Mouse (Mus musculus) c-Kit-positive CD71-negative TER-119-negative erythroid progenitor cells, embryonic 14.5 days (primary cell): ENCODE results near the gene Atp1a4.

Source experiments
- DNase-seq: peaks from one replicate; pipeline ENCODE4 v3.0.0-alpha.2; 2013; ENCODE audit warnings: low read depth

Gene Atp1a4

DNA sequence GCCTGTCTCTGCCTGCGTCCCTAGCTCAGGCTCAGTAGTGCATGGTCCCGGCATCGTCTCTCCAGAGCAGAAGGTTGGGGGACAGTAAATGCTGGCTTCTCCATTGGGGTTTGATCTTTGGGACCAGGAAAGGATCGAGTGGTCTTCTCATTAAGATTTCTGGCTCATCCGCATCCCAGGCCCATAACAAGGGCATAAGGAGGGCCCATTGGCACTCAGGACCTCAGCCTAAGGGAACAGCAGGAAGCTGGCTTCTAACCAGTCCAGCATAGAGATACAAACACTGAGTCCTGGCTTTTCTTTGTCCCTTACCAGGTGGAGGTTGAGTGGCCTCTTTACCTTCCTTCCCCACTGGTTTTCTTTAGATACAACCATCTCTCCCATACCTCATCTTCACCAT is 60.4 kb downstream of the Atp1a4 start:
- no peak for DNase-seq

DNA sequence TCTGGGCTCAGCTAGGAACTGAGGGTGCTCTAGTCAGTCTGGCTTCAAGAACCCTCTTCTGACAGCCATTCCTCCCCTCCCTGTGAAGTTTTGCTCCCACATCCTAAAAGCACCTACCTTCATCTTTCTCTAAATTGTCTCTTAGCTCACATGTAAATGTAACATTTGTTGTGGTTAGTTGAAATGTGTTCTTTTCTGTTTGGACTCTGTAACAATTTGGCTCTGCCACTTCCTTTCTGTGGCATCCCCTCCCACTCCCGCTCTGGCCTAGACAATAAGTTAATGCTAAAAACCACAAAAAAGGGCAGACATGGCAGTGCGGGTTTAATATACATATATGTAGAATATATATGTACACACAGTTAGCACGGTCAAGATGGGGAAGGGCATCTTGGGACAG is 61.1 kb downstream of the Atp1a4 start:
- no peak for DNase-seq

DNA sequence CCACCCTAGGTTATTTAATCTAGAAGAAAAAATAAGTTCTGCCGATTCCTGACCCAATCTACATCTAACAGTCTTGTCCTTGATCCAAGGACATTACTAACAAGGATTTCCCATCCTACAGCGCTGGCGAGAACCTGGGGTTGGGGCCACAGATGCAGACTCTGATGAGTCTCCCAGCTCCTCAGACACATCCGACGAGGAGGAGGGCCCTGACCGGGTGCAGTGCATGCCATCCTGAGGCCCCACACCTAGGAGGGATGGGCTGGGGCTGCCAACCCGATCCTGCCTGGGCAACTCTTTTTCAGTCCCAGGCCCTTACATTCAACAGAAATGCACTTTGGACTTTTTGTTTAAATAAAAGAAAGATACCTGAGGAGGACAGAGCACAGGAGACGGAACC is 63.8 kb downstream of the Atp1a4 start:
- no peak for DNase-seq

DNA sequence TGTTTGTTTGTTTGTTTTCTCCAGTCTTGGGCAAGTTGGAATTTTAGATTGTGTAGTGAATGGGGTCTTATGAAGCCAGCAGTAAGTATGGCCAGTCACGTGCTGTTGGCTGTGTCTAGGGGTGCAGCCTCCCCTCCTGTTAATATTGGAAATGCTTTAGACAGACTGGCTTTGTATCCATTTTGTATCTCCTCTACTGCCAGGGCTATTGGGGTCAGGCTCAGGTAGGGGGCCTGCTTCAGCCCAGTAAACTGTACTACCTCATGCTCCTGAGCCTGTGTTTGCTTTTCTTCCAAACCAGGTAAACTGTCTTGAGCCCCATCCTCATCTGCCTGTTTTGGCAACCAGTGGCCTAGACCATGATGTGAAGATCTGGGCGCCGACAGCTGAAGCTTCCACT is 66.0 kb downstream of the Atp1a4 start:
- DNase-seq = no peak

DNA sequence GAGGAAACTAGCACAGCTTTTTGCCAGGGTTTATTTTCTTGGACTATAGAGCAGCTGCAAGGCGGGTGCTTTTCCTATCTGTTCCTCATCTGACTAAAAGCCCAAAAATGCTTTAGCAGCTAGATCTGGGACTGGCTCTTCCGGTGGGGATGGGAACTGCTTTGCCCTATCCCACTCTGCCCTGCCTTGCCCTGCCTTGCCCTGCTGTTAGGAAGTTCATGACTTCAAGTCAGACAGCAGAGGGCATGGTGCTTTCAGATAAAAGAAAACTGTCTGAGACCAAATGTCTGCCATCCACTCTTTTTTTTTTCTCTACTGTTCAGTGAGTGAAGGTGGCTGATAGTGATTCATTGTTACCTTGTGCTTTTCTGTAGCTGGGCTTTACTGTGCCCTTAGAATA is 66.6 kb downstream of the Atp1a4 start:
- DNase-seq = no peak

DNA sequence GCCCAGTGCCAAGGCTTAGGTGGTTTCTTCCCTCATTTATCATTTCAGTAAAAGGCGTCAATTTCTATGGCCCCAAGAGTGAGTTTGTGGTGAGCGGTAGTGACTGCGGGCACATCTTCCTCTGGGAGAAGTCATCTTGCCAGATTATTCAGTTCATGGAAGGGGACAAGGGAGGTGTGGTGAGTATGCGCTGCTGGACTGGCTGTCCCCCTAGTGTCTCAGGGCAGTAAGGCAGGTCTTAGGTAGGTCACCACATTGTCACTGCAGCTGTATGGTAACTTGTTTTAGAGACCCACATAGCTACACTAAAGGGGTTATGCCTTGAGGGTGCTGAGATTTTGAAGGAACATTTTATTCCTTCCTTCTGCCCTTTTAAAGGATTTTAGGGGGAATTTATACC is 69.3 kb downstream of the Atp1a4 start:
- DNase-seq = no peak

DNA sequence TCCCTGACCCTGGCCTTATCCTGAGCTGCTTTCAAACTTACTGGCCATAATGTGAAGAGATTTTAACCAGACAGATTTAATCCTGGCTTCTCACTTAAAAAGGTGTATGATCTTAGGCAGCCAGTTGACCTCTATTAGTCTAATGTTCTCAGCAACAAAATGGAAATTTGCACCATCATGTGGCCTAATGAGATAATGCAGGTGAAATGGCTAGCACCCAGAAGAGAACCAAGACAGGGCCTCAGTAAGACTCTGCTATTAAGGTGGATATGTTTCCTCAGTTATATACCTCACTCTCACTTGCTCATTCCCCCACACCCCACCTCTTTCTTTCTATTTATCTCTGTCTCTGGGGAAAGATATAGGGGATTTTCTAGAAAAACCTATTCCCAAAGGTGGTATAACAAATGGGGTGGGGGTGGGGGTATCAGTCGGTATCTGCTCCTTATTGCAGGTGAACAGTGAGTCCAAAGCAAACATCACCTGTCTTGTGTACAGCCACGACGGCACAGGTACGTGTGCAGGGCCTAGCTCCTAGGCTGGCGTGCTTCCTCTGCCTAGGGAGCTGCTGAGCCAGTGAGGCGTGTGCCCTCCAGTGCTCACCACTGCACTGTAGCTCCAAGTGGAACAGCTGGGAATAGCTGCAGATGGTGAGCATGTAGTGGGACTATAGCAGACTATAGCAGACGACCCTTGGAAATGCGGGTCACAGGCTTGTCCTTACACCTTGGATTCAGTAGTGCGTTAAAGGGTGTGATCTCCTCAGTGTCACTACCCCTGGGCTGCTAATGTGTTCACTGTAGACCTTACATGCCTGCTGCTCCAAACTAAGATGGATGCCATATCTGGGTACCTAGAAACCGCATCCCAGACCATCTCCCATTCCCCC is 71.6 kb downstream of the Atp1a4 start:
- DNase-seq = no peak

DNA sequence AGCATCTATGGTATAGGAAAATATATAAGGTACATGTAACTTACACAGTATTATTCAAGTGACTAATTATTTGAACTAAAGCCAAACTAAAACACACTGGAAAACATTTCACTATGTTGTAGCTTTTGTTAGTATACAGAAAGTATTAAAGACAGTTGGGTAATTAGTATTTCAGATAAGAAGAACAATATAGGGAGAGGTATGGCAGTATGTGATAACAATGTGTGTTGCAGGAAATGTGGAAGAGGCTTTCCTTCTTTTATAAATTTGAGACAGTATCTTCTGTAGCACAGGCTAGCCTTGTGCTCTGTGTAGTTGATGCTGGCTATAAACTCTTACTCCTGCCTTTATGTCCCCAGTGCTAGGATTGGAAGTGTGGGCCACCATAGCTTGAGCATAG is 74.3 kb downstream of the Atp1a4 start:
- DNase-seq = no peak

DNA sequence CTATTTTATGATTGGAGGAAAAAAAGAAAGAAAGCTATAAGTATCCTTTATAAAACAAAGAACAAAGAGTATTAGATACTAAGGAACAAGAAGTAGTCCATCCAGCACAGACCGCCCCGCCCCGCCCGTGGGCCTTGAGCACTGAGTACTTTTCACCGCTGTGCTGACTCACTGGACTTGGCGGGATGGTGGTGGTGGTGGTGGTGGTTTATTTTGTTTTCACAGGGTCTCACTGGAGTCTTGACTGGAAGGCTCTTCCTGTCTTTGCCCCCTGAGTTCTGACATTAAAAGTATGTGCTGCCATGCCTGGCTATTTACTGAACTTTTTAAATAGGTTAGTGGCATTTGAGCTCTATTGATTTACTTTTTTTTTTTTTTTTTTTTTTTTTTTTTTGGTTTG is 75.2 kb downstream of the Atp1a4 start:
- no peak for DNase-seq

DNA sequence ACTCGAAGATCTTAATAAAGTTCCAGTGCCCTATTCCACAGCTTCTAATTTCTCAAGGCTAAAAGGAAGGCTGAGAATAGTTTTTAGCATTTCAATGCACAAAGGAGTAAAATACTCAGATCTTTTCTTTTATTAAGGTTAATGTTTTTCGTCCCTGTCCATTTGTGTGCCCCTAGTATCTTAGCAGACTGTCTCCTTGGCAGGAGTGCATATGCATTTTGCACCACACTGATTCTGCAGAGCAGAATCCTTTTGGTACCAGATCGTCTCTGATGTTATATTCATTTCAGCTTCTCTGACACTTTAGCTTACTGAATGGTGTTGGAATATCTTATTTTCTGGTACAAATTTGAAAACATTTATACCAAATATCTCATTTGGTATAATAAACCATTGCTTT is 76.4 kb downstream of the Atp1a4 start:
- DNase-seq = no peak

DNA sequence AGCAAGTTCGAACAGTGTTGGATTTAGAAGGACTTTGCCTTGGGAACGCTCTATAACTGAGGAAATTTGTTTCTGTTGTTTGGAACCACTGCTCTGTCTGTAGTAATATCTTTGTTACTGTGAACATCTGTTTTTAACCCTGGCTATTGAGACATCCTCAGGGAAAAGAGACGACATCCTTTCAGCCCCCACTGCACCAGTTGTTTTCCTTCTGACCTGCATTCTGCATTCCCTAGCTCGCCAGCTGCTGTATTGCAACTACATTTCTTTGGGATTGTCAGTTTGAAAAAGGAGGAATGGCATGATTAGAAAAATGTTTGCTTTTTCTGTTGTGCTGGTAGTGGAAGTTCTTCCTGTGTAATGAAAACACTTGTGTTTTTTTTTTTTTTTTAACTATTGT is 77.3 kb downstream of the Atp1a4 start:
- DNase-seq = no peak

DNA sequence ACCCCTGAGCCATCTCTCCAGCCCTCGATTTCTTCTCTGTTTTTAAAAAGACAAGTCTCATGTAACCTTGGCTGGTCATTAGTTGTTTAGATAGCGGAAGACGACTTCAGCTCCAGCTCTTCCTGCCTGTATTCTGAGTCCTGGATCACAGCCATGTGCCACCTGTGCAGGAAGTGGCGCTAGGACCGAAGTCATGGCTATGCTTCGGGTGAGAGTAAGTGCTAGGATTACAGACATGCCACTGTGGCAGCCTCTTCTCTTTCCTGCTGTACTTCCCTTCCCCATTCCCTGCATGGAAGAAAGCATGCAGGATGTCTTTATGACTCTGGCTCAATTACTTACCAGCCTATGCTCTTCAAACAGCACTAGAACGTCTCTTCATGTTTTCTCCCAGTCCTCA is 79.1 kb downstream of the Atp1a4 start:
- DNase-seq = no peak

DNA sequence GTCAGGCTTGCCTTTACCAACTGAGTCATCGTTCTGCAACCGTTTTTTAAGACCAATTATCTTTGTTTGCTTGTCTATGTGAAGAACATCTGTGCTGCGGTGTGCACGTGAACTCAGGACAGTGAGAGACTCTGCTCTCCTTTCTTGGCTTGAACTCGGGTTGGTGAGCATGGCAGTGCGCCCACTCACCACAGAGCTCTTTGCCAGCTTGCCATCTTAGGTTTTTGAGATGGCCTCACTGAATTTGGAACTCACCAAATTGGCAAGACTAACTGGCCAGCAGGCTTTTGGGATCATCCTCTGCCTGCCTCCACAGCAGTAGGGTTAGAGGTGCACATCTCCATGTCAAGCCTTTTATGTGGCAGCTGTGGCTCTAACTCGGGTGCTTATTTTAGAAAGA is 80.4 kb downstream of the Atp1a4 start:
- DNase-seq = no peak
